In genomic region chr7:100479100-100479822, GRCm38 (mm10) we compare ENCODE assay signal across 27 mouse cellular contexts. TPM values are rescaled to one million over a fixed set of nuclear protein-coding genes. Genes with fewer than 3 reads are reported as not detected.
DNase-seq lines count a peak whose midpoint lies in the region; ATAC-seq and TF ChIP-seq lines count a peak whose summit lies in the region.
"Had no signal": no experiment of that assay in that cellular context is flagged by ENCODE, and none has a peak within 500 bp of the region (broad histone marks: within the 10 kb centered on the region; RNA-seq: fewer than 3 reads in every experiment).

No protein-coding gene starts in this region.

- no peak for TF ChIP-seq CTCF in forebrain, postnatal 0 days (IDR thresholded peaks at IDR 0.05; ENCODE audit: low read depth)
- no peak for TF ChIP-seq CTCF in E14TG2a.4 (conservative IDR thresholded peaks at IDR 0.05; ENCODE audit: low read length)
- no peak for TF ChIP-seq CTCF in hindbrain, postnatal 0 days (IDR thresholded peaks at IDR 0.05; ENCODE audit: low read depth)

- H3K27ac ChIP-seq in forebrain, postnatal 0 days (ENCODE audit: low read depth, low read length), result no peak overlapping the region
- no peak overlapping the region for H3K27ac ChIP-seq in forebrain, embryonic 11.5 days (ENCODE audit: low read depth, low read length)
- H3K27ac ChIP-seq in kidney, embryonic 15.5 days, result no peak overlapping the region
- H3K27ac ChIP-seq in hindbrain, postnatal 0 days, result peak overlapping the region; percentile 36; the same call in 1 of the 2 replicates
- H3K27ac ChIP-seq: forebrain, embryonic 12.5 days; heart, embryonic 10.5 days; intestine, embryonic 15.5 days; layer of hippocampus, adult 2 months; limb, embryonic 13.5 days; liver, embryonic 12.5 days had no signal

- H3K4me1 ChIP-seq in forebrain, postnatal 0 days (ENCODE audit: insufficient read depth), result no peaks in the 10 kb centered on the region
- no peaks in the 10 kb centered on the region for H3K4me1 ChIP-seq in forebrain, embryonic 11.5 days (replicated peaks; ENCODE audit: control insufficient read depth, insufficient read depth, low read length)
- peaks cover 18% of the 10 kb centered on the region for H3K4me1 ChIP-seq in kidney, embryonic 15.5 days
- H3K4me1 ChIP-seq in E14TG2a.4 (replicated peaks; ENCODE audit: low read depth, low read length), result peaks cover 31% of the 10 kb centered on the region
- H3K4me1 ChIP-seq in hindbrain, postnatal 0 days (ENCODE audit: insufficient read depth, low read length), result 0 out of 2 replicates have a peak, but pooled peaks cover 5% of the 10 kb centered on the region
- H3K4me1 ChIP-seq: forebrain, embryonic 12.5 days; intestine, embryonic 15.5 days; limb, embryonic 13.5 days had no signal

- peak; percentile 32; the same call in 1 of the 2 replicates for ATAC-seq in forebrain, postnatal 0 days
- no peak for ATAC-seq in forebrain, embryonic 11.5 days (replicated peaks; ENCODE audit: low FRiP score)
- ATAC-seq in kidney, embryonic 15.5 days (replicated peaks; ENCODE audit: low FRiP score), result no peak; the same call in none of the 2 replicates
- peak; percentile 41 for ATAC-seq in hindbrain, postnatal 0 days
- ATAC-seq: intestine, embryonic 15.5 days had no signal

- DNase-seq in forebrain, postnatal 0 days, result no peak
- DNase-seq in forebrain, embryonic 11.5 days (ENCODE audit: low spot score), result no peak
- no peak for DNase-seq in kidney, postnatal 10 days
- peak; percentile 15 for DNase-seq in hindbrain, postnatal 0 days (ENCODE audit: low spot score)
- DNase-seq in MN1 (ENCODE audit: low spot score), result no peak
- DNase-seq: adrenal gland, postnatal 10 days; B cell, adult 2 months; cerebellum, adult 18-20 months; gastrocnemius, adult 2 months; layer of hippocampus, postnatal 36 days; lung, adult 18-20 months; lung, postnatal 10 days; thymus, postnatal 36 days had no signal

- H3K4me3 ChIP-seq in forebrain, postnatal 0 days (ENCODE audit: low read depth, low read length), result no peak overlapping the region
- H3K4me3 ChIP-seq in forebrain, embryonic 11.5 days (ENCODE audit: low read depth, low read length), result no peak overlapping the region
- H3K4me3 ChIP-seq in kidney, embryonic 15.5 days (replicated peaks), result no peak overlapping the region
- H3K4me3 ChIP-seq in E14TG2a.4 (replicated peaks; ENCODE audit: low read length), result peak overlapping the region; percentile 70
- no peak overlapping the region for H3K4me3 ChIP-seq in hindbrain, postnatal 0 days (ENCODE audit: low read length)
- H3K4me3 ChIP-seq: forebrain, embryonic 12.5 days; gastrocnemius, adult 2 months; heart, embryonic 10.5 days; intestine, embryonic 15.5 days; layer of hippocampus, adult 2 months; limb, embryonic 13.5 days; liver, embryonic 12.5 days had no signal

- no peaks in the 10 kb centered on the region for H3K27me3 ChIP-seq in forebrain, postnatal 0 days (ENCODE audit: insufficient read depth, low read length)
- H3K27me3 ChIP-seq in forebrain, embryonic 11.5 days (ENCODE audit: control insufficient read depth, insufficient read depth, low read length), result no peaks in the 10 kb centered on the region
- H3K27me3 ChIP-seq in kidney, embryonic 15.5 days, result no peaks in the 10 kb centered on the region
- peaks cover 32% of the 10 kb centered on the region for H3K27me3 ChIP-seq in E14TG2a.4 (ENCODE audit: insufficient read depth, low read length)
- no peaks in the 10 kb centered on the region for H3K27me3 ChIP-seq in hindbrain, postnatal 0 days (ENCODE audit: insufficient read depth, low read length)
- H3K27me3 ChIP-seq: CH12.LX; forebrain, embryonic 12.5 days; intestine, embryonic 15.5 days; limb, embryonic 13.5 days had no signal

- H3K9ac ChIP-seq in forebrain, postnatal 0 days, result no peak overlapping the region
- no peak overlapping the region for H3K9ac ChIP-seq in forebrain, embryonic 11.5 days (ENCODE audit: low read length)
- no peak overlapping the region for H3K9ac ChIP-seq in kidney, embryonic 15.5 days
- H3K9ac ChIP-seq in hindbrain, postnatal 0 days (replicated peaks; ENCODE audit: low read length), result no peak overlapping the region; the same call in 1 of the 2 replicates
- H3K9ac ChIP-seq: forebrain, embryonic 12.5 days; intestine, embryonic 15.5 days; limb, embryonic 13.5 days; liver, embryonic 12.5 days had no signal

- no peak overlapping the region for H3K4me2 ChIP-seq in forebrain, postnatal 0 days (ENCODE audit: low read depth)
- H3K4me2 ChIP-seq in forebrain, embryonic 11.5 days (ENCODE audit: low read depth, low read length, severe bottlenecking), result no peak overlapping the region
- H3K4me2 ChIP-seq in kidney, embryonic 15.5 days, result peak overlapping the region; percentile 14; the same call in 1 of the 2 replicates
- no peak overlapping the region for H3K4me2 ChIP-seq in hindbrain, postnatal 0 days (ENCODE audit: low read depth, low read length)
- H3K4me2 ChIP-seq: forebrain, embryonic 12.5 days; intestine, embryonic 15.5 days; limb, embryonic 13.5 days; liver, embryonic 12.5 days; midbrain, embryonic 11.5 days had no signal

- no peaks in the 10 kb centered on the region for H3K36me3 ChIP-seq in forebrain, postnatal 0 days (ENCODE audit: insufficient read depth)
- H3K36me3 ChIP-seq in forebrain, embryonic 11.5 days (ENCODE audit: control insufficient read depth, insufficient read depth, low read length), result no peaks in the 10 kb centered on the region
- no peaks in the 10 kb centered on the region for H3K36me3 ChIP-seq in kidney, embryonic 15.5 days
- no peaks in the 10 kb centered on the region for H3K36me3 ChIP-seq in E14TG2a.4 (ENCODE audit: insufficient read depth, low read length)
- H3K36me3 ChIP-seq in hindbrain, postnatal 0 days (ENCODE audit: insufficient read depth, low read length), result no peaks in the 10 kb centered on the region
- H3K36me3 ChIP-seq: forebrain, embryonic 12.5 days; heart, embryonic 10.5 days; intestine, embryonic 15.5 days; limb, embryonic 13.5 days; liver, embryonic 12.5 days had no signal

- WGBS in forebrain, postnatal 0 days, result 76% methylated on average over 20 of the region's 20 CpGs
- 87% methylated on average over 20 of the region's 20 CpGs for WGBS in forebrain, embryonic 11.5 days
- WGBS in kidney, embryonic 15.5 days, result 79% methylated on average over 20 of the region's 20 CpGs
- WGBS in hindbrain, postnatal 0 days, result 76% methylated on average over 20 of the region's 20 CpGs

- no peaks in the 10 kb centered on the region for H3K9me3 ChIP-seq in forebrain, postnatal 0 days (ENCODE audit: low read length)
- H3K9me3 ChIP-seq in forebrain, embryonic 11.5 days (ENCODE audit: control insufficient read depth, low read length), result no peaks in the 10 kb centered on the region
- H3K9me3 ChIP-seq in kidney, embryonic 15.5 days (replicated peaks), result no peaks in the 10 kb centered on the region
- no peaks in the 10 kb centered on the region for H3K9me3 ChIP-seq in E14TG2a.4 (ENCODE audit: low read length)
- H3K9me3 ChIP-seq in hindbrain, postnatal 0 days (ENCODE audit: low read length), result no peaks in the 10 kb centered on the region
- H3K9me3 ChIP-seq: forebrain, embryonic 12.5 days; heart, embryonic 10.5 days; intestine, embryonic 15.5 days; limb, embryonic 13.5 days; liver, embryonic 12.5 days had no signal

RNA-seq across cellular contexts. Expression of gene Ucp3, which starts 6.5 kb away (rescaled TPM):
- total RNA-seq in forebrain, postnatal 0 days (2014; rRNA removed), result 0.15 and 0.19 TPM in 2 replicates
- not detected in 2 replicates for polyA plus RNA-seq in forebrain, postnatal 0 days (2015; fragmentation: Nextera tagmentation; extraction: Ambion mirVana)
- polyA plus RNA-seq in forebrain, embryonic 11.5 days (2014; fragmentation: Nextera tagmentation; extraction: Ambion mirVana), result not detected in 2 replicates
- polyA plus RNA-seq in kidney, embryonic 15.5 days (2015; fragmentation: Nextera tagmentation; extraction: Ambion mirVana), result 0.12 and 0.17 TPM in 2 replicates
- total RNA-seq in hindbrain, postnatal 0 days (2014; rRNA removed), result 0.10 and 0.11 TPM in 2 replicates
- polyA plus RNA-seq in hindbrain, postnatal 0 days (2015; fragmentation: Nextera tagmentation; extraction: Ambion mirVana), result 0.16 TPM in 2 replicates
- total RNA-seq: CH12.LX; common myeloid progenitor, adult 5-6 weeks; hematopoietic stem cell, adult 5-6 weeks; monocyte, adult 5-6 weeks; neutrophil, adult 5-6 weeks had no signal
- polyA plus RNA-seq: forebrain, embryonic 12.5 days; intestine, embryonic 15.5 days; midbrain, embryonic 11.5 days had no signal

RNA-seq across cellular contexts. Expression of gene Ucp2, which starts 13.9 kb away (rescaled TPM):
- 28.9 and 88.3 TPM in 2 replicates for total RNA-seq in forebrain, postnatal 0 days (2014; rRNA removed)
- 83.6 and 106 TPM in 2 replicates for polyA plus RNA-seq in forebrain, postnatal 0 days (2015; fragmentation: Nextera tagmentation; extraction: Ambion mirVana)
- polyA plus RNA-seq in forebrain, embryonic 11.5 days (2014; fragmentation: Nextera tagmentation; extraction: Ambion mirVana), result 79.7 and 90.4 TPM in 2 replicates
- polyA plus RNA-seq in kidney, embryonic 15.5 days (2015; fragmentation: Nextera tagmentation; extraction: Ambion mirVana), result 191 and 221 TPM in 2 replicates
- total RNA-seq in hindbrain, postnatal 0 days (2014; rRNA removed), result 70.5 and 101 TPM in 2 replicates
- 112 and 113 TPM in 2 replicates for polyA plus RNA-seq in hindbrain, postnatal 0 days (2015; fragmentation: Nextera tagmentation; extraction: Ambion mirVana)

RNA-seq across cellular contexts. Expression of gene Dnajb13, which starts 35.5 kb away (rescaled TPM):
- 3.4 TPM in 2 replicates for total RNA-seq in forebrain, postnatal 0 days (2014; rRNA removed)
- polyA plus RNA-seq in forebrain, postnatal 0 days (2015; fragmentation: Nextera tagmentation; extraction: Ambion mirVana), result 4.0 and 7.0 TPM in 2 replicates
- polyA plus RNA-seq in forebrain, embryonic 11.5 days (2014; fragmentation: Nextera tagmentation; extraction: Ambion mirVana), result 0.49 and 0.84 TPM in 2 replicates
- polyA plus RNA-seq in kidney, embryonic 15.5 days (2015; fragmentation: Nextera tagmentation; extraction: Ambion mirVana), result 0.40 and 0.42 TPM in 2 replicates
- 3.9 and 7.1 TPM in 2 replicates for total RNA-seq in hindbrain, postnatal 0 days (2014; rRNA removed)
- polyA plus RNA-seq in hindbrain, postnatal 0 days (2015; fragmentation: Nextera tagmentation; extraction: Ambion mirVana), result 6.4 and 7.2 TPM in 2 replicates
- total RNA-seq: gastrocnemius, adult 2 months had no signal

RNA-seq across cellular contexts. Expression of gene Coa4, which starts 57.6 kb away (rescaled TPM):
- 4.8 and 10.3 TPM in 2 replicates for total RNA-seq in forebrain, postnatal 0 days (2014; rRNA removed)
- 3.5 and 5.7 TPM in 2 replicates for polyA plus RNA-seq in forebrain, postnatal 0 days (2015; fragmentation: Nextera tagmentation; extraction: Ambion mirVana)
- 18.2 and 18.6 TPM in 2 replicates for polyA plus RNA-seq in forebrain, embryonic 11.5 days (2014; fragmentation: Nextera tagmentation; extraction: Ambion mirVana)
- 23.3 and 24.9 TPM in 2 replicates for polyA plus RNA-seq in kidney, embryonic 15.5 days (2015; fragmentation: Nextera tagmentation; extraction: Ambion mirVana)
- total RNA-seq in hindbrain, postnatal 0 days (2014; rRNA removed), result 2.8 and 7.6 TPM in 2 replicates
- 4.9 and 6.2 TPM in 2 replicates for polyA plus RNA-seq in hindbrain, postnatal 0 days (2015; fragmentation: Nextera tagmentation; extraction: Ambion mirVana)

Comparison
In these comparisons a context has a peak if more than half of its experiments do, and no peak if none do; other contexts are left out.
1. ATAC-seq: peak in forebrain, postnatal 0 days (single experiment) and hindbrain, postnatal 0 days (single experiment); none in forebrain, embryonic 11.5 days (single experiment) and kidney, embryonic 15.5 days (single experiment).